Mouse (Mus musculus) MEL (cell line): ENCODE measurements around the gene Adamts4. TPM values are rescaled to one million over a fixed set of nuclear protein-coding genes. Genes with fewer than 3 reads are reported as not detected.

Experiments
- DNase-seq: peaks from one replicate; pipeline ENCODE4 v3.0.0; 2011; ENCODE audit warnings: low read depth, low spot score
- H3K27ac ChIP-seq: 2 replicates; pipeline ENCODE4 v1.5.1; 2012; ENCODE audit warnings: low read depth, mild to moderate bottlenecking, control low read depth, low read length, moderate library complexity; ENCODE audit not compliant: control insufficient read depth
- H3K27me3 ChIP-seq, 2 experiments: fragments of 150-350 bp in 1 of 2; sonication (generic) in 1 of 2; 2 replicates each; pipeline ENCODE4 v1.6.1; 2012; ENCODE audit warnings: low read length in 2 of 2, mild to moderate bottlenecking in 2 of 2, improper control_type of control experiment in 1 of 2, moderate library complexity in 1 of 2; ENCODE audit not compliant: insufficient read depth in 2 of 2, control insufficient read depth in 1 of 2
- H3K36me3 ChIP-seq, 2 experiments: 2 replicates each; pipeline ENCODE4 v1.6.1; 2012 to 2014; ENCODE audit warnings: low read length in 2 of 2, improper control_type of control experiment in 1 of 2, inconsistent platforms in 1 of 2, mild to moderate bottlenecking in 1 of 2; ENCODE audit not compliant: insufficient read depth in 2 of 2, control insufficient read depth in 1 of 2
- H3K4me1 ChIP-seq, 2 experiments: fragments of 150-350 bp in 1 of 2; sonication (generic) in 1 of 2; 2 replicates each; pipeline ENCODE4 v1.6.1; 2012; ENCODE audit warnings: low read length in 2 of 2, improper control_type of control experiment in 1 of 2, mild to moderate bottlenecking in 1 of 2; ENCODE audit not compliant: insufficient read depth in 2 of 2, control insufficient read depth in 1 of 2
- H3K4me3 ChIP-seq, 2 experiments: fragments of 150-350 bp in 1 of 2; sonication (generic) in 1 of 2; 2 replicates each; pipeline ENCODE4 v1.5.1; 2012; ENCODE audit warnings: low read depth in 2 of 2, low read length in 2 of 2, mild to moderate bottlenecking in 2 of 2, moderate library complexity in 2 of 2, control low read depth in 1 of 2, improper control_type of control experiment in 1 of 2; ENCODE audit not compliant: control insufficient read depth in 1 of 2, insufficient read depth in 1 of 2
- H3K79me2 ChIP-seq: 2 replicates; pipeline ENCODE4 v1.6.1; 2012; ENCODE audit warnings: mild to moderate bottlenecking, low read length, moderate library complexity; ENCODE audit not compliant: control insufficient read depth, poor library complexity, insufficient read depth
- H3K9ac ChIP-seq: 2 replicates; pipeline ENCODE4 v1.6.1; 2012; ENCODE audit warnings: low read depth, mild to moderate bottlenecking, control low read depth, low read length, moderate library complexity; ENCODE audit not compliant: control insufficient read depth, poor library complexity, severe bottlenecking
- H3K9me3 ChIP-seq: fragments of 150-350 bp; sonication (generic); replicated peaks from 2 replicates; pipeline ENCODE4 v1.6.1; 2012; ENCODE audit warnings: mild to moderate bottlenecking, low read length, improper control_type of control experiment, moderate library complexity; ENCODE audit not compliant: insufficient read depth
- BHLHE40 ChIP-seq: IDR thresholded peaks from 2 replicates; pipeline ENCODE4 v1.6.1; 2012; ENCODE audit warnings: low read depth, mild to moderate bottlenecking, inconsistent platforms, low read length, improper control_type of control experiment, borderline replicate concordance
- CHD1 ChIP-seq: IDR thresholded peaks from 2 replicates; pipeline ENCODE4 v1.6.1; 2012; ENCODE audit warnings: low read depth, mild to moderate bottlenecking, inconsistent platforms, low read length, improper control_type of control experiment
- EP300 ChIP-seq, 2 experiments: IDR thresholded peaks; 2 replicates each; pipeline ENCODE4 v1.6.1; 2011; ENCODE audit warnings: improper control_type of control experiment in 2 of 2, low read length in 2 of 2, low read depth in 1 of 2, mild to moderate bottlenecking in 1 of 2
- KAT2A ChIP-seq: conservative IDR thresholded peaks from 2 replicates; pipeline ENCODE4 v1.6.1; 2012; ENCODE audit warnings: low read depth, low read length, improper control_type of control experiment, inconsistent platforms
- MAFK ChIP-seq: IDR thresholded peaks from 2 replicates; pipeline ENCODE4 v1.6.1; 2011; ENCODE audit warnings: low read depth, mild to moderate bottlenecking, low read length, improper control_type of control experiment, borderline replicate concordance
- MAZ ChIP-seq: IDR thresholded peaks from 2 replicates; pipeline ENCODE4 v1.6.1; 2012; ENCODE audit warnings: low read depth, mild to moderate bottlenecking, inconsistent platforms, low read length, improper control_type of control experiment
- MEF2A ChIP-seq: IDR thresholded peaks from 2 replicates; pipeline ENCODE4 v1.6.1; 2014; ENCODE audit warnings: low read depth, mild to moderate bottlenecking, inconsistent platforms, low read length, improper control_type of control experiment; ENCODE audit not compliant: poor library complexity, insufficient replicate concordance, severe bottlenecking; ENCODE audit errors: extremely low read depth
- MXI1 ChIP-seq: IDR thresholded peaks from 2 replicates; pipeline ENCODE4 v1.6.1; 2011; ENCODE audit warnings: mild to moderate bottlenecking, low read depth, low read length, improper control_type of control experiment
- MYC ChIP-seq: IDR thresholded peaks from 2 replicates; pipeline ENCODE4 v1.6.1; 2011; ENCODE audit warnings: low read depth, mild to moderate bottlenecking, low read length, improper control_type of control experiment, moderate library complexity
- NELFE ChIP-seq: IDR thresholded peaks from 2 replicates; pipeline ENCODE4 v1.6.1; 2011; ENCODE audit warnings: low read depth, low read length, improper control_type of control experiment
- POLR2A ChIP-seq, 2 experiments: IDR thresholded peaks; 2 replicates each; pipeline ENCODE4 v1.6.1; 2011 to 2012; ENCODE audit warnings: low read length in 2 of 2, mild to moderate bottlenecking in 2 of 2, control low read depth in 1 of 2, improper control_type of control experiment in 1 of 2, low read depth in 1 of 2, moderate library complexity in 1 of 2; ENCODE audit not compliant: control insufficient read depth in 1 of 2, insufficient read depth in 1 of 2, poor library complexity in 1 of 2
- POLR2AphosphoS5 ChIP-seq: IDR thresholded peaks from 2 replicates; pipeline ENCODE4 v1.6.1; 2012; ENCODE audit warnings: low read depth, borderline replicate concordance, mild to moderate bottlenecking, inconsistent platforms, low read length, moderate library complexity, mixed read lengths
- ZC3H11A ChIP-seq: IDR thresholded peaks from 2 replicates; pipeline ENCODE4 v1.6.1; 2012; ENCODE audit warnings: low read depth, mild to moderate bottlenecking, inconsistent platforms, low read length, improper control_type of control experiment
- ZKSCAN1 ChIP-seq: IDR thresholded peaks from 2 replicates; pipeline ENCODE4 v1.6.1; 2012; ENCODE audit warnings: low read depth, mild to moderate bottlenecking, inconsistent platforms, low read length, improper control_type of control experiment, moderate library complexity
- ZMIZ1 ChIP-seq: IDR thresholded peaks from 2 replicates; pipeline ENCODE4 v1.6.1; 2012; ENCODE audit warnings: low read depth, mild to moderate bottlenecking, inconsistent platforms, low read length, improper control_type of control experiment, moderate library complexity
- ZNF384 ChIP-seq: IDR thresholded peaks from 2 replicates; pipeline ENCODE4 v1.6.1; 2012; ENCODE audit warnings: low read depth, mild to moderate bottlenecking, inconsistent platforms, low read length, improper control_type of control experiment
- polyA plus RNA-seq, 2 experiments: library from polyadenylated mRNA; stranded (reverse) in 1 of 2; unstranded in 1 of 2; fragments of >175 nt in 1 of 2; fragments of >200 nt in 1 of 2; gene quantifications; 2 replicates each; pipeline versions ENCODE4 v1.2.1 to v1.2.4; 2012; ENCODE audit warnings: low replicate concordance in 2 of 2, low read depth in 1 of 2; ENCODE audit not compliant: insufficient read length in 2 of 2, insufficient read depth in 1 of 2, missing spikeins in 1 of 2
- total RNA-seq: library from RNA; depleted of rRNA; stranded (reverse); fragments of 300-350 nt; gene quantifications from 2 replicates; pipeline ENCODE4 v1.2.3, GENCODE M21; 2012

Adamts4 gene
- total and polyA plus RNA-seq, 3 experiments, result 0.03 TPM; not detected in 2

DNA sequence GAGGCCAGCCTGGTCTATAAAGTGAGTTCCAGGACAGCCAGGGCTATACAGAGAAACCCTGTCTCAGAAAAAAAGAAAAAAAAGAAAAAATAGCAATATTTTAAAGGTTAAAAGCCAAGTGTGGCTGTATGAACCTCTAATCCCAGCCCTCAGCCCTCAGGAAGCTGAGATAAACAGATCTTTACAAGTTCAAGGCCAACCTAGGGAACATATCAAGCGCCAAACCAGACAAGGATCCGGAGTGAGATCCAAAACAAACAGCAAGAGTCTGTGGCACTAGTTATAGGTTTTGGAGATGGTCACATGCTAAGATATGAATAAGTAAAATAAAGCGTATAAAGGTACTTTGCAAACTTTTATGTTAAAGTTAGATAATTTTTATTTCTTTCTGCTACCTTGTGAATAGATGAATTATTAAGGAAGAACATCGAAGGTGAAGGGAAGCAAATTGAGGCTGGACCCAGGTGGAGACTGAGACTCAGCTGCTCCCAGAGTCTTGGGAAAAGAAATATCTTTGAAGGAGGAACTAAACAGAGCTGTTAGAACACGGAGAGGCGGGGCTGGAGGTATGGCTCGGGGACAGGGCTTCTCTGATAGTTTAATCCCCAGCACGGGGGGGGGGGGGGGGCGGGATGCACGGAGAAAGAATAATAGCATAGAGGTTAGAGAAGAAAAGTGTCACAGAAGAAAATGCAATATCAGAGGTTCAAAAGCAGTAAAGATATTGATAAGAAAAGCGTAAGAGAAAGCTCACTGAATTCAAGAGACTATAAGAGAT lies 46.6 kb upstream of the Adamts4 start:
- Histone ChIP-seq H3K9me3 (no peaks in the 10 kb centered on the region), H3K27me3 (no peaks in the 10 kb centered on the region), H3K79me2 (no peaks in the 10 kb centered on the region), H3K4me1 (peaks cover 6 to 16% of the 10 kb centered on the region in 2 experiments; a peak in 3 of 4 replicates), H3K36me3 (peaks cover 0 to 11% of the 10 kb centered on the region in 2 experiments; a peak in 2 of 4 replicates), H3K4me3 (no peak overlapping the region), H3K9ac (no peak overlapping the region), H3K27ac (no peak overlapping the region)
- no peak for TF ChIP-seq MAFK
- DNase-seq, result no peak

DNA sequence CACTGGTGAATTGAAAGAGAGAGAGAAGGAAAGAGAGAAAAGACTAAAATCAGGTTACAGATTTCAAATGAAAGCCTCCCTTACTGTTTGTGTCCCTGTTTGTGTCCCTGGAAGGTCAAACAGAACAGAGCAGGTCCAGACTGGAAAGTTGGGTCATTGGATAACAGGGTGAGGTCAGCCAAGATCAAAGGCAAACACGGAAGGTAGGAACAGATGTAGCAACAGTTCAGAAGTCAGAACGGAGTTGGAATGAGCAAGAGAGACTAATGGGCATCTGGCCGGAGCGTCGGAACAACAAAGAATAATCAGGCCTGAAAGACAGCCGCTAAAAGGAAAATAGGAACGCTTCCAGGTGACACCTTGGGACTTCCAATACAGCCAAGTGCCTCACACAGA lies 46.0 kb upstream of the Adamts4 start:
- no peak for DNase-seq
- peaks cover 7 to 17% of the 10 kb centered on the region in 2 experiments; a peak in 3 of 4 replicates for H3K4me1 ChIP-seq
- H3K27ac ChIP-seq, result no peak overlapping the region
- no peak overlapping the region for H3K9ac ChIP-seq
- H3K36me3 ChIP-seq, result peaks cover 0 to 15% of the 10 kb centered on the region in 2 experiments; a peak in 2 of 4 replicates
- TF ChIP-seq ZC3H11A, result no peak
- no peak for TF ChIP-seq MEF2A
- no peak for TF ChIP-seq MXI1
- no peak for TF ChIP-seq KAT2A
- TF ChIP-seq ZNF384, result no peak
- no peak for TF ChIP-seq BHLHE40
- TF ChIP-seq EP300 (IDR thresholded peaks at IDR 0.05; ENCODE audit: low read depth in 1 of 2, low read length in 2 of 2), result no peak
- TF ChIP-seq MAZ, result no peak
- no peak for TF ChIP-seq POLR2AphosphoS5
- no peak for TF ChIP-seq ZMIZ1
- no peak for TF ChIP-seq POLR2A (IDR thresholded peaks at IDR 0.05; ENCODE audit: control insufficient read depth in 1 of 2, insufficient read depth in 1 of 2, low read depth in 1 of 2, low read length in 2 of 2, poor library complexity in 1 of 2)
- no peak for TF ChIP-seq ZKSCAN1
- no peak for TF ChIP-seq CHD1
- no peak for TF ChIP-seq NELFE
- no peak for TF ChIP-seq MYC
- H3K4me3 ChIP-seq, result no peak overlapping the region
- no peaks in the 10 kb centered on the region for H3K27me3 ChIP-seq
- no peaks in the 10 kb centered on the region for H3K9me3 ChIP-seq
- H3K79me2 ChIP-seq, result no peaks in the 10 kb centered on the region
